Mouse (Mus musculus) liver, embryonic 14.5 days (tissue): Measurements from ENCODE around the gene Fam92b.

ENCODE experiments used
- CTCF ChIP-seq: IDR thresholded peaks from 2 replicates; pipeline ENCODE4 v1.5.1; 2016; ENCODE audit warnings: antibody characterized with exemption, low read depth, control low read depth
- EP300 ChIP-seq: IDR thresholded peaks from 2 replicates; pipeline ENCODE4 v1.6.1; 2016; ENCODE audit warnings: antibody characterized with exemption, low read depth

- TF ChIP-seq EP300 (no peak), CTCF (no peak)
Observed at GRCm38 (mm10) chr8:120174606-120175005, 2.7 kb downstream of the Fam92b start.
